Mouse (Mus musculus) heart, postnatal 4 days (tissue): ENCODE measurements around the gene Astn2. TPM values are rescaled to one million over a fixed set of nuclear protein-coding genes. Genes with fewer than 3 reads are reported as not detected.

Experiments
- DNase-seq: peaks from one replicate; pipeline ENCODE4 v3.0.0; 2021
- total RNA-seq, 2 experiments: library from RNA; stranded (reverse); gene quantifications; 2 replicates each; pipeline ENCODE4 v1.2.3; 2021

Gene Astn2
- total RNA-seq, result 1 to 10 TPM; 2.7 to 3.5 TPM

DNA sequence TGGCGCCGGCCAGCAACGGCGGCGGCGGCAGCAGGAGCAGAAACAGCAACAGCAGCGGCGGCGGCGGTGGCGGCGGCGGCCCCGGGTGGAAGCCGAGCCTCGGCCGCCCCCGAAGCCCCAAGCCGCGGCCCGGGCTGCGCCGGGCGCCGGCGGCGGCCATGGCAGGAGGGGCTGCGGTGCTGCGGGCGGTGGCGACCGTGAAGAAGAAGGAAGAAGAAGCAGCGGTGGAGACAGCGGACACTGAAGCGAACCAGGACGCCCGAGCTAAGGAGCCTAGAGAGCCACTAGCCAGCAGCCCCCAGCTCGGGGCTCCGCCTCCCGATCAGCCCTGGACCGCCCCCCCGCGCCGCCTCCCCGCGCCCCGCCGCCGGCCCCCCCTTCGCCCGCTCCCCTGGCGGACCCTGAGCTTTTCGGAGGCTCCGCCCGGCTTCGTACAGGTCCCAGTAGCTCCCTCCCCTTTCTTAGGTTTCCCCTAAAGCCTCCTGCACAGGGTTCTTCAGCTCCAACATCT is at the start of gene Astn2:
TSS of gene Astn2 (minus strand) at position 411 of the 511 bp plus-strand sequence.
- peak; percentile 17 for DNase-seq

DNA sequence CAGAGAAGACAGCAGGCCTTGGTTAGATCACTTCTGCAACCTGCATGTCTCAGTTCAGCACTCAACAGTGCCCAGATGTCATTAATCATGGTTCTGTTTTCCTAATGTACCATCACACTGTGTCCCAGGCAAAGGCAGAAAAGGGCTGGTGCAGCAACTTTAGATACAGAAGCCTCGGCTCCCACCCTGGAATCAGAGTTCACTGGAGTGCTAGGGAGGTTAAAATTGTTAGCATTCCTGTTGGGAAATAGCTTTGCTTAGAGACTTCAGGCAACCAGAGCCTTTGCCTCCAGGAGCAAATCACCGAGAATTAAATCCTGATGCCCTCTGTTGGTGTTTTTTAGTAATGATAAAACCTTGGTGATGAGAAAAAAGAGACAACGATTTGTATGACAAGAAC is 45.7 kb upstream of the Astn2 start:
- no peak for DNase-seq

DNA sequence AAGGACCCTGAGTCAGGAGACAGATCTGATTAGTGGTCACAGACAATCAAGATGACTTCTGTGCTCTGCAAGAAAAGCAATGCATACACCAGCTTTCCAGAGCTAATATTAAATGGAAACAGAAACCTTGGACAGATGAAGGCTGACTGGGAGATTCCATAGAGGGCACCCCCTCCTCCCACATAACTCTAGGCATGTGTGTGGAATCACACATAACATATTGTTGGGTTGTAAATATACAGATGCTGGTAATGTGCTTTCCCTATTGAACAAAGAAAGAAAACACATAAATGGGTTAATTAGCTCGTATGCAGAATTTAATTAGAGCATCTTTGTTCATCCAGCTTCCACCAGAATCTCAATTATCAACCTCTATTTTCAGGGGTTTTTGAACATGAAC is 26.8 kb upstream of the Astn2 start:
- DNase-seq, result no peak

DNA sequence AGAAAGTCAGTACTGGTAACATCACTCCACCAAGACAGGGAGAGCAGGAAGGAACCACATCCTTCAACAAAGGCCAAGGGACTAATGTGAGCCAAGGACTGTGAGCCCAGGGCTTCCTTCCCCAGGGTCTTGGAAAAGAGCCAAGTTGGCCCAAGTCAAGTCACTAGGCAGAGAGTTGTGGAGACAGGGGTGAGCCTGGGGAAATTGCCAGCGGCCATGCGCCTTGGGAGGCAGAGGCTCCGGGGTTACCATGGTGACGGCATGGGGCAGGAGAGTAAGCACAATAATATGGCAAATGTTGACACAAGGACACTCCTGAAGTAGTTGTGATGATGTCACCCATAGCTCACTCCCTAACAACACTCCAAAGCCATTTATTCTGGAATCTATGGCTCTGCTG is 21.4 kb upstream of the Astn2 start:
- DNase-seq, result peak; percentile 75

DNA sequence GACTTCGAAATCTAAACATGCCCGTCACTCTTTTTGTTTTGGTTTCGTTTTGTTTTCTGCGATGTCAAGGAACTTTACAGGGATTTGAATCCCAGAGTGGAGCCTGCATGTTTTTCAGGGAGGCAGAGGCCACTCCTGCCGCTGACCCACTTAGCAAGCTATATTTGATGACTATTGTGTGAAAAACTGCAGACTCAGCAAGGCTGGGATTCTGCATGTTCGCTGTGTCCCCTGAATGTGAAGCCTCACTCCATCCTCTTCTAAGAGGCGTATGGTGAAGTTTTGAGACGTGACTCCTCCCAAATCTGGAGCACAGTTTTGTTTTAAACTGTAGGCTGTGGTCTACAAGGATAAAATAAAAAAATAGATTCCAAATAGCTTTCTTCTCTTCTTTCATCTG is 10.4 kb upstream of the Astn2 start:
- DNase-seq, result no peak

DNA sequence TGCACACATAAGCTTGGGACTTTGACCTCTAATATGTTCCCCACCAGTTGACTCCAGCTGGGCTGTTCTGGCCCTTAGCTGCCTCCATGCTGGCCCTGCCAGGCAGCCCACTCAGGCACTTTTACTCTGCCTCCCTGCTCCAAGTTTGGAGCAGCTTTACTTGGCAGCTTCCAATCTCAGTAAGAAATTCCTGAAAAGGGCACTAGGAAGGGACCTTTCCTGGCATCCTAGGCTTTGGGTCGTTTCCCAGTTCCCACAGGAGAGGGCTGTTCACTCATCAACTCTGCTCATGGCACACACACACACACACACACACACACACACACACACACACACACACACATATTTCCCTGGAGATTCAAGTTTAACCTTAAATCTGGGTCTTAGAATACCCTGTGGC is 675 bp upstream of the Astn2 start:
- DNase-seq, result no peak

DNA sequence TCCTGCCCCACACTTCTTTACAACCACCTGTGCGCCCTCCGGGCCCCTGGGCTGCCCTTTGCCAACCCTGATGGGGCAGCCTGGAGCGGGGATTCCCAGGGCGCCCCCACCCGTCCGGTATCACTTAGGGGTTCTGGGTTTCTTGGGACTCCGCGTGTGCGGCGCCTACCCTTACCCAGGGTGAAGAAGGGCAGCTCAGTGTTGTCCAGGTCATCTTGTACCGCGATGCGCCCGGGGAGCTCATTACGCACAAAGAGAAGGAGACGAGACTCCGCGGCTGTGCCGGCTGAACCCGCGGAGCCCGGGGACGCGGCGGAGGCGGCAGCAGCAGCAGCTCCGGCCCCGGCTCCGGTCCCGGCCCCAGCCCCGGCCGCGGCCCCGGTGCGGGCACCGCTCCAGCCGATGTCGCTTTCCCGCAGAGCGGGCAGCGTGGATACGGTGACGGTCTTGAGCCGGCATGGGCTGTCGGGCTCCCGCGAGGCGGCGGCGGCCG is 657 bp downstream of the Astn2 start:
- peak; percentile 33 for DNase-seq

DNA sequence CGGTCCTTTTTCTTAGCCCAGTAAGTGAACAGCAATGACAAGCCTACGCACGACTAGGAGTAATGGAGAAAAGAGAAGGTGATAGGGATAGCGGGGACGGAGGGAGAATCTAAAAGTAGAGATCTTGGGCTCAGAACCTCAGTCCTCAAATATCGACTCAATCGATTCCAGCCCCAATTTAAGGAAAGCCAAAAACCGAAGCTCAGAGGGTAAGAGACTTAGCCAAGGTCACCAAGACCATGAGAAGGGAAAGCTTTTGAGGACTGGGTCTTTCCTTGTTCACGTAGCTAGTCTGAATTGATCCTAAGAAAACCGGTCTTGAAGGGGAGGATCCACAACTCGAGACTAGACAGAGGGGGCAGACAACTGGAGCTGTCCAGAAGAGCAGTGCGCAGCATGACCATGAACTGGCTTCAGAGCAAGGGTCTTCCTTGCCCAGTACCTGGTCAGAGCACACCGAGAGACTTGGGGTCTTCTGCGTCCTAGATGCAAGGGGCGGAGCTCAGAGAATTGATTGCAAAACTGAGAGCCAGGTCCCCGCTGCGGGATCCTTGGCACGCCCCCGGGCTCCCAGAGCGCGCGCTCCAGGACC is 1.2 kb downstream of the Astn2 start:
- DNase-seq, result no peak

DNA sequence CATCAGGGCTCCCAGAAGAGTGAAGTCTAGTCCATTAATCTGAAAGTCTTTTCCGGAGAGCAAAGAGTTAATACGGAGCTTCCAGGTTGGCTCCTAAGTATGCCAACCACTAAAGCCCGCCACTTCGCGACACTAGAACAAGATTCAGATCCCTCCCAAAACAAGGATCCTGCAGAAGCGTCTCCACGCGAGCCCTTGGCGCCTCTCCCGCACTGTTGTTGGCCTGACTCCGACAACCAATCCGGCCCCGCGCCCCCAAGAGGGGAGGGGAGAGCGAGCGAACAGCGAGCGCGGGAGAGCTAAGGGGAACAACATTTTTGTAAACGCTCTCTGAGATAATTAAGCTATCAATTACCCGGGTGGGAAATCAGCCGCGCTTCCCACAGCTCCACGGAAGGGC is 1.8 kb downstream of the Astn2 start:
- DNase-seq, result peak; percentile 25

DNA sequence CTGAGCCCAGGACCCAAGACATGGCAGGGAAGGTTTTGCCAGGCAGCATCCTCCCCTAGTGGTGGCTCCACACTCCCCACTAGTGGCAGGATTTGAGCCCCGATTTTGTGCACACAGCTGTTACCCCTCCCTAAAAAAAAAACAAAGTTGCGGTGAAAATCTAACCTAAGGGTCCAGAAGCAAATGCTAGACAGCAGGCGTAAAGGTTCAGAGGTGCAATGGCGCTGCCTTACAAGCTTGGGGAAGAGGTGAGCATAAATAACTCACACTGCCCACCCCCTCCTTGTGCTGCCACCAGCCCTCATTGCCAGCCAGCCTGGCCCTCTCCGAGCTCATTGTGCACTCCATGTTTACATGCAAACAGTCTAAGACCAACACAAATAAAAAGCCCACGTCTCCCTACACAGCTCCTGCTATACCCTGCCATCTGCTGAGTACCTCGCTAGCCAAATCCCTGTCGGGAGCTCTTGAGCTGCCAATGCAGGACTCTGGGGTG is 3.2 kb downstream of the Astn2 start:
- DNase-seq, result peak; percentile 10

DNA sequence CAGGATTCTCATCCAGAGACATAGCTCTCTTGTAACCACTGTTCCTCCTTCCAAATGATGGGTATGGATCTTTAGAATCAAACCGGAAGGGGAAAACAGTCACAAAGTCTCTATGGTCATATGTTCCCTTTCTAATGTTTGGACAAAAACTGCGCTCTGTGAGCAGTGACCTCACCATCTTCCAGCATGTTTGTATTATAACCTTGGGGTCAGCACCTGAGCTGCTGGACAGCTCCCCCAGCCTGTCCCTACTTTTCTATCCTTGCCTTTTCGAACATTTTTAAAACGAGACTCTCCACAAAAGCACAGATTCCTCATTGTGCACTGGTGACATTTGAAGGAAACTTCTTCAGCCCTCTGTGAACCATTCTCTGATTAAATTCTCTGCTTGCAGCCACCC is 5.3 kb downstream of the Astn2 start:
- peak; percentile 62 for DNase-seq

DNA sequence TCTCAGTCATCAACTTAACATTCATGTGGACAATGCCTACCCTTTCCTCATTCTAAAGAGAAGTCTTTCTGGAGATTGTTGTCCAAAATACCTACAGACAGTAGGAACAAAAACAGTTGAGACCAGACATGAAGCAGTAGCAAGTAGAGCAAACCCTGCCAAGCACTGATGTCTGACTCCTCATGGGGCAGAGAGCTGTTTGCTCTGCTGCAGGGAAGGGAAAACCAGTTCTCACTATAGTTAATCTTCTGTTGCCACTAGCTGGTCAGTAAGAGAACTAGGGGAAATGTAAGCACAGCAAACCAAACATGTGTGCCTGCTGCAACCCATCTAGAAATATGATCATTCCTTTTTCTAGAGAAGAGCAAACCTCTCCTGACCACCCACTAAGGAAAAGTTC is 7.2 kb downstream of the Astn2 start:
- DNase-seq, result no peak

DNA sequence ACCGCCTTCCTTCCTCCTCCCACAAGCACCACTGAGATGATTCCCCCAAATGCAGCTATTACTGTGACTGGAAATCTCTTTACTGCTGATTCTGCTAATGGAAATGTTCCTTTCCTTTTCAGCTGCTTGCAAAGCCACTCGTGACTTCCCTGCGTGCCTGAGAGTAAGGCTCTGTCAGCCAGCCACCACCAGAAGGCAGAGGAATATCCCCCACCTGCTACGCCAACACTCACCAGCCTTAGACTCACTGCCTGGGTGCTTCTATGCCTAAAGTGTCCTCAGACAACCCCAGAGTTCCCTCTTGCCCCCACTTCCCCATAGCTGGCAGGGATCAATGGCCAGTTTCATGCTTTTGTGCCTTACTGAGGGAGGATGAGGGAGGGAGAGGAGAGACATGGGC is 11.1 kb downstream of the Astn2 start:
- no peak for DNase-seq

DNA sequence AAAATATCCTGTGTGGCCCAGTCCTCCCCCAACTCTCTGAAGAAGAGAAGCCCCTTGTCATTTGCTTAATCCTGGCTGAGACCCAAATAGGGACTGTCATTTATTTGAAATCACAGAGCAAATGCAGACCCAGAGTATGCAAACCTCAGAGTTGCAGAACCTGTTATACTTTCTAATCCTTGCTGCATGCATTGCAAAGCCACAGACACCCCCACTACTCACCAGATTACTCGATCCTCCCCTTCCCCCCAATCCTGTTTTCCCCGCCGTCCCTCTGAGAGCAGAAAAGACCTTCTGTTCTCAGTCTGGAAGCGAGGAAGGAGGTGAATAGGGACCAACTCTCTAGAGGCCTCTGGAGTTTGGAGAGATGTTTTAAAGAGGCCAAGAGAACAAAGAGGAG is 13.9 kb downstream of the Astn2 start:
- DNase-seq, result no peak

DNA sequence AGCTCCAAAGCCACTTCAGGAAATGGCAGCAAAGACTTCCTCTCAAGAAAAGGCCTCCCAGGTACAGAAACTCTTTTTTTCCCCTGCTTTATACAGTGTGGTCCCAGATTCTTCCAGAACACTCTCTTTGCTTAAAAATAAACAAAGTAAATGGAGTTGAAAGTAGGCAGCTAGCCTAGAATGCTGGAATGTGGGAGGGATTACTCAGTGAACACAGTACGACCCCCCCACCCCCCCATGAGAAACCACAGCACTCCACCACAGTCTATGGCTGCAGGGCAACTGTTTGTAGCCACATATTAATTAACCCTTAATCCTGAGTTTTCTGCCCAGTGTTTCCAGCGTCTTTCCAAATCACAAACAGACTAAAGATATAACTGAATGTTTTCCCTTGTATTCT is 25.8 kb downstream of the Astn2 start:
- DNase-seq, result no peak

DNA sequence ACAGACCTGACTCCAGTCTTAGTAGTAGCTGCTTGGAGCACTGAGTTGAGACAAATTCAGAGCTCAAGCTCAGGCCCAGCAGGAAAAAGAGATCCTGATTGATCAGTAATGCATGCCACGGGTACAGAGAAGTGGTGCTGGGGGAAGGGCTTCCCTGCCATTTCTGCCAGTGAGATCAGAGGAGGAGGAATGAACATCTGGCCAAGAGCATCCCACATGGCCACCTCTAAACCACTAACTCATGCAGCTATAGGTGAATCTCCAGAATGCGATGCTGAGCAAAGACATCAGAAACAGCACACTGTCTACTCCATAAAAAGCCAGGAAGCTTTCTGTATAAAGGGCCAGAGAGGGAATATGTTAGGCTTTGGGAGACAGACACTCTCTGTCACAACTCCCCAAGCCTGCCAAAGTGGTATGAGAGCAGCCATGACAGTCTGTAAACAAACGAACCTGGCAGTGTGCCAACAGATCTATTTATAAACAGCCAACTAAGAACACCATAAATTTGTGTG is 33.8 kb downstream of the Astn2 start:
- peak; percentile 51 for DNase-seq

DNA sequence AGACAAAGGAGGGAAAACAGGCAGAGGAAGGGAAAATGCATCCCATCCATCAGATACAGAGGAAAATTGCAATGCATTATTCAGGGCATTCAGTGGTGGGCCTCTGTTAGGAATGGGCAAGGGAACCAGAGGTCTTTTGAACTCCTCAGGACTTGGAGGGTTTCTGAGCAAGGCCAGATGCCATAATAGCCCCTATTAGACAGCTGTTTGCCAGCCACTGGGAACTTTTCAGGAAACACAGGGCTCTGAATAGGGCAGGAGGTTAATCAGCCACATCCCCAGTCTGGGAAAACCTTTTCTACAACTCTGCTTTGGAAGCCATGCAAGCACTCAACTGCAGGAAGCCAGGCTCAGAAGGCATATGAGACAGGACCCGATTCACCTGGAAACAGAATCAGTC is 38.9 kb downstream of the Astn2 start:
- DNase-seq, result no peak

DNA sequence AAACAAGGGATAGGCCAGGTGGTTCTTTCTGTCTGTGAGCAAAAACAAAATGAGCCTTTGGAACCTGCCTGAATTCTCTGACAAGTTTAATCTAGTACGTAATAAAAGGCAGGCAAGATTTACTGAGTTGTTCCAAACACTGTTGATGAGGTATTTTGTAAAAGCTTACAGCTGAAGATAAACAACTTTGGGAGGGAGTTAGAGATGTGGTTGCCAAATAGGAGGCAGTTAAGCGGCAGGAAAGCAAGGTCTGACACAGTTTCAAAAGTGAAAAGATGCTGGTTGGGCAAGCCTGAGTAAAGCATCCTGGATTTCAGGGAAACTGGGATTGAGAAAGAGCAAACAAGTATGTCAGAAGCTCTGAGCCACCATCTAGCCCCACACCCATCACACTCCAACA is 59.8 kb downstream of the Astn2 start:
- no peak for DNase-seq

DNA sequence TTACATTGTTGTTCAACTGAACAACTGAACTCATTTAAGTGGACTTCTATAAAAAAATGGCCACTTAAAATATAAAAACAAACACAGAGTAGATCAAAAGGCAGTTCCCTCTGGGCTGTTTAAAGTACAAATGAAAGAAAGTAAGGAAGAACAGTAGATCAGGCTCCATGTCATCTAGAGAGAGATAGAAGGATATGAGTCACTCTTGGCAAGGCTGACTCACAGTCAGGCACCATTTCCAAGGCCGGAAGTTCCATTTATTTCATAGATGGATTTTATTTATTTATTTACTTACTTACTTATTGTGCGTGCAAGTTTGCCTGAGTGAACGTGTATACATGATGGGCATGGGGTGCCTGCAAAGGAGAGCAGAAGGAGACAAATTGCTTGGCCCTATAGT is 67.0 kb downstream of the Astn2 start:
- DNase-seq, result no peak

DNA sequence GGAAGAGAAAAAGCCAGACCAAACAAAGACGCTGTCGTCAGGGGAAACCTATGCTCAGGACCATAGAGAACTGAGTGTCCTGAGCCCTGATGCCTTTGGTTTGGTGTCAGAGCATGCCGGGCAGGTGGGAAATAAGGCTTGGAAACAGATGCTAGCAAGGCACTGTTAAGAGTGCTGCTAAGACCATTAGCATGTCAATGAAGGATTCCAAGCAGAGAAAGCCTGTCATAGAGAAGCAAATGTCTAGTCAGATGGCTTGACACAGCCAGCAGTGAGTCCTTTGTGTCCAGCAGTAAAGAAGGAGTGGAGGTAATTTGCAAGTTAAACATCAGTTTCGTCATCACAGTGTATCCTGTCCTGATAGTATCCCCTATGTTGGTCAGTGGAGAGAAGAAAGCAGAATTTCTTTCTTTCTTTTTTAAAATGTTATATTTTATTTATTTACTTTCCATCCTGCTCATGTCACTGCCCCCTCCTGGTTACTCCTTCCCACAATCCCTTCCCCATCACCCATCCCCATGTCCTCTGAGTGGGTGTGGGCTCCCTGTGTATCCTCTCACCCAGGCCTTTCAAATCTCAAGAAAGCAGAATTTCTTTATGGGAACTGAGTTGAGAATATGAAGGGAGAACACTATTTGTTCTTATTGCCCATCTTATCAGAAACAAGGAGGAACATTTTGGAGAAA is 73.7 kb downstream of the Astn2 start:
- DNase-seq, result no peak

DNA sequence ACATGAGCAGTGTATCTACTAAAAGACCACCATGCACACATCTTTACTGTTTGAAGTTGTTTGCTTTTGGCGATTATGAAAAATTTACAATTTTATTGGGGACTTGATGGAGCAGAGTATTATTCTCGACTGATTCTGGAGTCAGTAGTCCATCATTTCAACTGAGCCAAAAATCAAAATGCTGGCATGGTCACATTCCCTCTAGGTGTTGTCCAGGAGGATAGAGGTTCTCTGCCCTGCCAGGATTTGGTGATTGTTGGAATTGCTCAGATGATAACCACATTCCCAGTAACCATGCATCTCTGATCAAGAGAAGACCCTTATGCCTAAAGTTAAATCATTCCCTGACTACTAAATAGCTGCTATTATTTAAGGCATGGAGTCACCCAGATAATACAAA is 83.4 kb downstream of the Astn2 start:
- no peak for DNase-seq

DNA sequence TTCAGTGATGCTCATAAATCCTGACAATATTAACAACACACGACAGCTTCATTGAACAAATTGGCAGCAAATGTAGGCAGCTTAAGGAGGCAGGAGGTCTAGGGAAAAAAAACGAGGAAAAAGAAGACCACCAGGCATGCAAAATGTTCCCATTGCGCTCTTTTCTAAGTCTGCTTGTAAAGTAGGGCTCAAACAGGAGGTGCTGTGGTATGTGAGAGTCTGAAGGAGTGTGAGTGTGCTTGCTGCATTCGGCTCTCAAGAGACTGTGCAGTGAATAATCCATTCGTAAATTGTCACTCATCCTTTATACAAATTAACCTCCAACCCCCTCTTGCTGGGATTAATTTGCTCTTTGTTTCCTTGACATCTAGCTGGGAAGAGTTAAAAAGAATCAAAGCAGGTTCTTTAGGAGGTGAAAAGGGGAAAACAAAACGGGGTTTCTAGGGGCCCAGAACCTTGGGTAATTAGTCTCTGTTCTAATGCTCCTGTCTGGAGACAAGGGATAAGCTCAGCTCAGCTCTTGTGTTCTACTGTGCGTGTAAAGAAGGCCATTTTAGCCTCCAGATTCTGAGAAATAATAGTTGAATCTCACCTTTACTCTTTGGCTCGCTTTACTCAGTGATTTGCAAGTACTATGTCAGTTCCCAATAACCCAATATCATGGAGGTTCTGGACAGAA is 89.5 kb downstream of the Astn2 start:
- no peak for DNase-seq

DNA sequence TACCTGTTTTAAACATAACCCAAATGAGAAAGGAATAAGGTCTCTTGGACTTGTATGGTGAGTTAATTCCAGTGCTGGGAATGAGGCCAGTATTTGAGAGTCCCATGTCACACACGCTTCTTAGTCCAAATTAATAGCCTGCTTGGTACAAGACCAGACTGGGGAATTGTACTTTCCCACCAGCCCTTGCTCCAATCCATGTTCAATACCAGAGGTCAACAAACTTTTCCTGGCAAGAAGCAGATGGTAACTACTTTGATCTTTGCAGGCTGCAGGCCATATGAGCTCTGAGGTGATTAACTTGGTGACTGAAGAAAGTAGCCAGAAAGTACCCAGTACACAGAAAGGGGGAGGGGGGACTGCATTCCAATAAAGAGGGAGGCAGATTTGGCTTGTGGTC is 91.7 kb downstream of the Astn2 start:
- no peak for DNase-seq
